Mouse (Mus musculus) cerebellum, adult 9-10 months (tissue): ENCODE measurements around the gene Cntnap2.
"Not testable (repeated sequence)": the region's sequence is repeated elsewhere in the genome, so short reads cannot be mapped to it uniquely, and the experiment has no call there.

Source experiments
- DNase-seq: peaks from one replicate; pipeline ENCODE4 v3.0.0; 2022

The Cntnap2 gene

GRCm38 (mm10) chr6:46362156-46362555, 1303.0 kb downstream of the Cntnap2 start:
- peak; percentile 7 for DNase-seq

GRCm38 (mm10) chr6:46398725-46399589, 1339.8 kb downstream of the Cntnap2 start:
- DNase-seq: peak; percentile 83

GRCm38 (mm10) chr6:46414154-46414553, 1355.0 kb downstream of the Cntnap2 start:
- DNase-seq: no peak

GRCm38 (mm10) chr6:46414562-46414961, 1355.4 kb downstream of the Cntnap2 start:
- no peak for DNase-seq

GRCm38 (mm10) chr6:46419827-46420226, 1360.7 kb downstream of the Cntnap2 start:
- no peak for DNase-seq

GRCm38 (mm10) chr6:46420349-46420748, 1361.2 kb downstream of the Cntnap2 start:
- no peak for DNase-seq

GRCm38 (mm10) chr6:46428231-46428630, 1369.1 kb downstream of the Cntnap2 start:
- no peak for DNase-seq

- DNase-seq: no peak
These were observed 1391.9 kb downstream of the Cntnap2 start for GRCm38 (mm10) chr6:46450917-46451638.

GRCm38 (mm10) chr6:46472683-46473082, 1413.5 kb downstream of the Cntnap2 start:
- DNase-seq: peak; percentile 32

GRCm38 (mm10) chr6:46484392-46484791, 1425.2 kb downstream of the Cntnap2 start:
- no peak for DNase-seq

GRCm38 (mm10) chr6:46502786-46503185, 1443.6 kb downstream of the Cntnap2 start:
- peak; percentile 9 for DNase-seq

- DNase-seq: no peak
These were observed 1453.7 kb downstream of the Cntnap2 start for GRCm38 (mm10) chr6:46512841-46513240.

- DNase-seq: not testable (repeated sequence)
These were observed 1478.4 kb downstream of the Cntnap2 start for GRCm38 (mm10) chr6:46537586-46537985.

- no peak for DNase-seq
These were observed 1504.3 kb downstream of the Cntnap2 start for GRCm38 (mm10) chr6:46563470-46563869.

GRCm38 (mm10) chr6:46575055-46575454, 1515.9 kb downstream of the Cntnap2 start:
- DNase-seq: no peak

- no peak for DNase-seq
These were observed 1553.2 kb downstream of the Cntnap2 start for GRCm38 (mm10) chr6:46612365-46612764.

GRCm38 (mm10) chr6:46612872-46613271, 1553.7 kb downstream of the Cntnap2 start:
- no peak for DNase-seq

GRCm38 (mm10) chr6:46669018-46669417, 1609.9 kb downstream of the Cntnap2 start:
- DNase-seq: no peak

GRCm38 (mm10) chr6:46675081-46675480, 1615.9 kb downstream of the Cntnap2 start:
- DNase-seq: no peak

GRCm38 (mm10) chr6:46675621-46676020, 1616.5 kb downstream of the Cntnap2 start:
- no peak for DNase-seq

GRCm38 (mm10) chr6:46696187-46696586, 1637.0 kb downstream of the Cntnap2 start:
- no peak for DNase-seq

GRCm38 (mm10) chr6:46699343-46699742, 1640.2 kb downstream of the Cntnap2 start:
- DNase-seq: peak; percentile 75

- peak; percentile 93 for DNase-seq
These were observed 1645.4 kb downstream of the Cntnap2 start for GRCm38 (mm10) chr6:46704293-46705170.
